In the genomic region with DNA sequence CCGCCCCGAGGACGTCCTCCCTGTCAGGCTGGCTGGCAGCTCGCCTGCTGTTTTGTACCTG, we compare ENCODE assay signal across 7 mouse cellular contexts. TPM values are rescaled to one million over a fixed set of nuclear protein-coding genes. Genes with fewer than 3 reads are reported as not detected.
DNase-seq lines count a peak whose midpoint lies in the region; ATAC-seq and TF ChIP-seq lines count a peak whose summit lies in the region.
"Not testable (repeated sequence)": the region's sequence is repeated elsewhere in the genome, so short reads cannot be mapped to it uniquely, and the experiment has no call there.

A gene (plus strand): TSS at position 14 of the 61 bp plus-strand sequence.

- not testable (repeated sequence) for H3K4me1 ChIP-seq in forebrain, postnatal 0 days (ENCODE audit: insufficient read depth); heart, embryonic 15.5 days (replicated peaks); intestine, embryonic 14.5 days (replicated peaks; ENCODE audit: control insufficient read depth, insufficient read depth, low read length); liver, postnatal 0 days (ENCODE audit: insufficient read depth); neural tube, embryonic 12.5 days

- intact Hi-C loops in left cerebral cortex, postnatal 10 days (cut with DNase I) = not testable (repeated sequence)

- not testable (repeated sequence) for TF ChIP-seq EP300 in liver, postnatal 0 days (IDR thresholded peaks at IDR 0.05; ENCODE audit: low read depth)

- not testable (repeated sequence) for H3K9me3 ChIP-seq in forebrain, postnatal 0 days (ENCODE audit: low read length); heart, embryonic 15.5 days (replicated peaks); intestine, embryonic 14.5 days (ENCODE audit: control insufficient read depth, low read length); liver, postnatal 0 days (ENCODE audit: low read length); neural tube, embryonic 12.5 days

- not testable (repeated sequence) for DNase-seq in forebrain, postnatal 0 days; intestine, embryonic 14.5 days (ENCODE audit: low spot score); left cerebral cortex, postnatal 10 days (ENCODE audit: extremely low spot score in 1 of 2, low spot score in 2 of 2); liver, postnatal 0 days

- not testable (repeated sequence) for TF ChIP-seq CTCF in forebrain, postnatal 0 days (IDR thresholded peaks at IDR 0.05; ENCODE audit: low read depth); liver, postnatal 0 days (IDR thresholded peaks at IDR 0.05; ENCODE audit: low read depth)

- peak within 1 kb of the TSS; percentile 59 for H3K27ac ChIP-seq in forebrain, postnatal 0 days (ENCODE audit: low read depth, low read length)
- peak within 1 kb of the TSS; percentile 79 for H3K27ac ChIP-seq in heart, embryonic 15.5 days
- peak within 1 kb of the TSS; percentile 73 for H3K27ac ChIP-seq in intestine, embryonic 14.5 days (ENCODE audit: low read depth)
- peak within 1 kb of the TSS; percentile 86 for H3K27ac ChIP-seq in liver, postnatal 0 days (ENCODE audit: low read depth)
- H3K27ac ChIP-seq in neural tube, embryonic 12.5 days = not testable (repeated sequence)

- not testable (repeated sequence) for H3K27me3 ChIP-seq in forebrain, postnatal 0 days (ENCODE audit: insufficient read depth, low read length); heart, embryonic 15.5 days; intestine, embryonic 14.5 days (replicated peaks; ENCODE audit: control insufficient read depth, insufficient read depth, low read length); liver, postnatal 0 days (ENCODE audit: insufficient read depth, low read length); neural tube, embryonic 12.5 days (replicated peaks)

- peak within 1 kb of the TSS; percentile 64 for H3K9ac ChIP-seq in forebrain, postnatal 0 days
- H3K9ac ChIP-seq in heart, embryonic 15.5 days = peak within 1 kb of the TSS; percentile 62
- peak within 1 kb of the TSS; percentile 56 for H3K9ac ChIP-seq in intestine, embryonic 14.5 days (ENCODE audit: low read length)
- H3K9ac ChIP-seq in liver, postnatal 0 days (replicated peaks) = peak within 1 kb of the TSS; percentile 84
- H3K9ac ChIP-seq in neural tube, embryonic 12.5 days = peak within 1 kb of the TSS; percentile 48

- WGBS in forebrain, postnatal 0 days = 10% methylated on average over 2 of the region's 4 CpGs
- WGBS in heart, embryonic 15.5 days = 0% methylated on average over 2 of the region's 4 CpGs
- WGBS in intestine, embryonic 14.5 days = no CpG with 5 or more reads among the region's 4 CpGs
- no CpG with 5 or more reads among the region's 4 CpGs for WGBS in liver, postnatal 0 days (ENCODE audit: insufficient replicate concordance)
- 0% methylated on average over 3 of the region's 4 CpGs for WGBS in neural tube, embryonic 12.5 days

- peak within 1 kb of the TSS; percentile 47 for H3K4me3 ChIP-seq in forebrain, postnatal 0 days (ENCODE audit: low read depth, low read length)
- H3K4me3 ChIP-seq in heart, embryonic 15.5 days = peak within 1 kb of the TSS; percentile 61
- H3K4me3 ChIP-seq in intestine, embryonic 14.5 days (ENCODE audit: low read depth, low read length) = peak within 1 kb of the TSS; percentile 48
- H3K4me3 ChIP-seq in liver, postnatal 0 days (ENCODE audit: low read depth, low read length) = peak within 1 kb of the TSS; percentile 61
- H3K4me3 ChIP-seq in neural tube, embryonic 12.5 days = peak within 1 kb of the TSS; percentile 48

- peak within 1 kb of the TSS; percentile 67 for H3K4me2 ChIP-seq in forebrain, postnatal 0 days (ENCODE audit: low read depth)
- H3K4me2 ChIP-seq in heart, embryonic 15.5 days = peak within 1 kb of the TSS; percentile 84
- H3K4me2 ChIP-seq in intestine, embryonic 14.5 days (ENCODE audit: low read length) = peak within 1 kb of the TSS; percentile 62
- H3K4me2 ChIP-seq in liver, postnatal 0 days (ENCODE audit: low read depth, low read length) = peak within 1 kb of the TSS; percentile 71
- H3K4me2 ChIP-seq in neural tube, embryonic 12.5 days (replicated peaks) = peak within 1 kb of the TSS; percentile 67

- not testable (repeated sequence) for ATAC-seq in common myeloid progenitor, adult 5-6 weeks (replicated peaks; ENCODE audit: low read depth, poor library complexity, severe bottlenecking); forebrain, postnatal 0 days; heart, embryonic 15.5 days (replicated peaks; ENCODE audit: insufficient number of reproducible peaks, insufficient read depth, low FRiP score, low read depth); intestine, embryonic 14.5 days (replicated peaks; ENCODE audit: low FRiP score, low TSS enrichment, low read depth); liver, postnatal 0 days; neural tube, embryonic 12.5 days (ENCODE audit: low FRiP score, low read depth)

- H3K36me3 ChIP-seq in forebrain, postnatal 0 days (ENCODE audit: insufficient read depth); heart, embryonic 15.5 days; intestine, embryonic 14.5 days (ENCODE audit: control insufficient read depth, insufficient read depth, low read length); liver, postnatal 0 days (replicated peaks; ENCODE audit: insufficient read depth, low read length); neural tube, embryonic 12.5 days: not testable (repeated sequence)

RNA-seq across cellular contexts. Expression of the gene that starts here (rescaled TPM):
- total RNA-seq in common myeloid progenitor, adult 5-6 weeks (2017) = 5.0 and 12.1 TPM in 2 replicates
- total RNA-seq in forebrain, postnatal 0 days (2014; rRNA removed) = 11.0 and 11.5 TPM in 2 replicates
- polyA plus RNA-seq in forebrain, postnatal 0 days (2015; fragmentation: Nextera tagmentation; extraction: Ambion mirVana) = 2.2 and 4.4 TPM in 2 replicates
- 14.9 and 18.4 TPM in 2 replicates for polyA plus RNA-seq in heart, embryonic 15.5 days (2015; fragmentation: Nextera tagmentation; extraction: Ambion mirVana)
- 5.7 and 8.8 TPM in 2 replicates for polyA plus RNA-seq in intestine, embryonic 14.5 days (2014; fragmentation: Nextera tagmentation; extraction: Ambion mirVana)
- total RNA-seq in left cerebral cortex, postnatal 10 days (2021) = 10 to 100 TPM; 13.5 to 15.2 TPM
- polyA plus RNA-seq in liver, postnatal 0 days (2015; fragmentation: Nextera tagmentation; extraction: Ambion mirVana) = 3.8 and 5.1 TPM in 2 replicates
- 12.2 and 14.4 TPM in 2 replicates for polyA plus RNA-seq in neural tube, embryonic 12.5 days (2016; fragmentation: Nextera tagmentation; extraction: Ambion mirVana)
